Mouse (Mus musculus) small intestine, adult 2 months (tissue): ENCODE results near the gene Dnajc11. TPM values are rescaled to one million over a fixed set of nuclear protein-coding genes. Genes with fewer than 3 reads are reported as not detected.

Source experiments
- H3K27ac ChIP-seq: fragments of 200-500 bp; 2 replicates; pipeline ENCODE4 v1.5.1; 2012; ENCODE audit warnings: low read depth, low read length, control low read depth, inconsistent platforms; ENCODE audit not compliant: insufficient read depth
- H3K27me3 ChIP-seq: fragments of 200-500 bp; 2 replicates; pipeline ENCODE4 v1.6.1; 2012; ENCODE audit warnings: mild to moderate bottlenecking, moderate library complexity, low read length, inconsistent platforms; ENCODE audit not compliant: control insufficient read depth, insufficient read depth
- H3K36me3 ChIP-seq: fragments of 200-500 bp; 2 replicates; pipeline ENCODE4 v1.6.1; 2012; ENCODE audit warnings: mild to moderate bottlenecking, low read length, control low read depth, inconsistent platforms; ENCODE audit not compliant: control insufficient read depth, insufficient read depth
- H3K4me1 ChIP-seq: fragments of 200-500 bp; 2 replicates; pipeline ENCODE4 v1.6.1; 2012; ENCODE audit warnings: low read length, inconsistent platforms, mixed read lengths; ENCODE audit not compliant: control insufficient read depth, insufficient read depth, insufficient read length
- H3K4me3 ChIP-seq: fragments of 200-500 bp; 2 replicates; pipeline ENCODE4 v1.5.1; 2012; ENCODE audit warnings: low read depth, mild to moderate bottlenecking, control low read depth, inconsistent platforms, low read length, moderate library complexity
- CTCF ChIP-seq: fragments of 200-500 bp; IDR thresholded peaks from 2 replicates; pipeline ENCODE4 v1.5.1; 2012; ENCODE audit warnings: low read depth, mild to moderate bottlenecking, control low read depth, inconsistent platforms, low read length, moderate library complexity, mixed read lengths; ENCODE audit not compliant: insufficient replicate concordance, insufficient read length; ENCODE audit errors: extremely low read depth
- POLR2A ChIP-seq: fragments of 200-500 bp; IDR thresholded peaks from 2 replicates; pipeline ENCODE4 v1.6.1; 2012; ENCODE audit warnings: low read depth, mild to moderate bottlenecking, control low read depth, inconsistent platforms, low read length, moderate library complexity
- WGBS: fragments of 180-500 bp; shearing (Covaris S2); methylation state at CpG from one replicate; pipeline ENCODE4 v1.1.7; 2018; 5-methylcytosine and 5-hydroxymethylcytosine counted together
- polyA plus RNA-seq: library from polyadenylated mRNA; depleted of rRNA; stranded (reverse); fragments of >200 nt; gene quantifications from 2 replicates; pipeline ENCODE4 v1.2.3, GENCODE M21; 2012

Gene Dnajc11
- polyA plus RNA-seq, 1 experiment: 32.0 TPM

- TF ChIP-seq POLR2A: no peak
- TF ChIP-seq CTCF: no peak
- WGBS: 71% methylated on average over 11 of the region's 11 CpGs
- H3K27ac ChIP-seq: no peak overlapping the region
- H3K4me3 ChIP-seq: no peak overlapping the region
- H3K4me1 ChIP-seq: peaks cover 10% of the 10 kb centered on the region
- no peaks in the 10 kb centered on the region for H3K36me3 ChIP-seq
- H3K27me3 ChIP-seq: no peaks in the 10 kb centered on the region
Measured at GRCm38 (mm10) chr4:151899707-151900384, 33.6 kb upstream of the Dnajc11 start.

- Histone ChIP-seq H3K27ac (no peak overlapping the region), H3K27me3 (no peaks in the 10 kb centered on the region), H3K4me3 (no peak overlapping the region), H3K36me3 (no peaks in the 10 kb centered on the region), H3K4me1 (peaks cover 10% of the 10 kb centered on the region)
- TF ChIP-seq CTCF (no peak), POLR2A (no peak)
- 73% methylated on average over 6 of the region's 6 CpGs for WGBS
Measured at GRCm38 (mm10) chr4:151900735-151901134, 32.8 kb upstream of the Dnajc11 start.

GRCm38 (mm10) chr4:151901422-151901821 lies 32.1 kb upstream of the Dnajc11 start:
- WGBS: 60% methylated on average over 11 of the region's 11 CpGs

GRCm38 (mm10) chr4:151902046-151902688 lies 31.3 kb upstream of the Dnajc11 start:
- H3K4me1 ChIP-seq: peaks cover 10% of the 10 kb centered on the region
- no peak overlapping the region for H3K4me3 ChIP-seq
- TF ChIP-seq POLR2A (no peak), CTCF (no peak)
- H3K27ac ChIP-seq: peak overlapping the region; percentile 65
- no peaks in the 10 kb centered on the region for H3K36me3 ChIP-seq
- WGBS: 64% methylated on average over 17 of the region's 17 CpGs
- no peaks in the 10 kb centered on the region for H3K27me3 ChIP-seq

More at GRCm38 (mm10) chr4:151901422-151901821, 32.1 kb upstream of the Dnajc11 start:
- TF ChIP-seq POLR2A (no peak), CTCF (no peak)
- no peak overlapping the region for H3K4me3 ChIP-seq
- H3K4me1 ChIP-seq: peaks cover 10% of the 10 kb centered on the region
- no peak overlapping the region for H3K27ac ChIP-seq
- no peaks in the 10 kb centered on the region for H3K36me3 ChIP-seq
- no peaks in the 10 kb centered on the region for H3K27me3 ChIP-seq

- Histone ChIP-seq H3K4me3 (no peak overlapping the region), H3K27me3 (no peaks in the 10 kb centered on the region), H3K27ac (peak overlapping the region; percentile 30), H3K36me3 (no peaks in the 10 kb centered on the region), H3K4me1 (peaks cover 10% of the 10 kb centered on the region)
- 13% methylated on average over 14 of the region's 14 CpGs for WGBS
- TF ChIP-seq CTCF (no peak), POLR2A (no peak)
Measured at GRCm38 (mm10) chr4:151902689-151903241, 30.7 kb upstream of the Dnajc11 start.

GRCm38 (mm10) chr4:151904098-151904497 lies 29.4 kb upstream of the Dnajc11 start:
- Histone ChIP-seq H3K4me3 (no peak overlapping the region), H3K27me3 (no peaks in the 10 kb centered on the region), H3K4me1 (peaks cover 10% of the 10 kb centered on the region), H3K27ac (no peak overlapping the region), H3K36me3 (no peaks in the 10 kb centered on the region)
- 29% methylated on average over 11 of the region's 11 CpGs for WGBS
- TF ChIP-seq POLR2A (no peak), CTCF (no peak)

GRCm38 (mm10) chr4:151905621-151906020 lies 27.9 kb upstream of the Dnajc11 start:
- Histone ChIP-seq H3K36me3 (no peaks in the 10 kb centered on the region), H3K27me3 (no peaks in the 10 kb centered on the region), H3K4me3 (no peak overlapping the region), H3K4me1 (peaks cover 10% of the 10 kb centered on the region), H3K27ac (no peak overlapping the region)
- WGBS: 69% methylated on average over 4 of the region's 4 CpGs
- TF ChIP-seq CTCF (no peak), POLR2A (no peak)
